Mouse (Mus musculus): ENCODE results near the gene Nxpe2.

GRCm38 (mm10) chr9:48345456-48345855 is 7.8 kb downstream of the Nxpe2 start:
- no peak for TF ChIP-seq ZNF384 (IDR thresholded peaks at IDR 0.05; ENCODE audit: low read depth, low read length)
- no peak for TF ChIP-seq MAFK (IDR thresholded peaks at IDR 0.05; ENCODE audit: insufficient read depth, low read depth, low read length)
- no peak for TF ChIP-seq ZC3H11A (IDR thresholded peaks at IDR 0.05; ENCODE audit: borderline replicate concordance, low read depth, low read length)
